Mouse (Mus musculus) embryonic facial prominence, embryonic 10.5 days (tissue): ENCODE measurements around the gene Zfp39. TPM values are rescaled to one million over a fixed set of nuclear protein-coding genes. Genes with fewer than 3 reads are reported as not detected.

ENCODE experiments used
- DNase-seq: peaks from one replicate; pipeline ENCODE4 v3.0.0-alpha.2; 2017; ENCODE audit warnings: low spot score
- H3K27ac ChIP-seq: fragments of 300-500 bp; sonication (generic); replicated peaks from 2 replicates; pipeline ENCODE4 v1.5.1; 2016; ENCODE audit warnings: mild to moderate bottlenecking
- H3K27me3 ChIP-seq: fragments of 300-500 bp; sonication (generic); replicated peaks from 2 replicates; pipeline ENCODE4 v1.6.1; 2016; ENCODE audit warnings: low read depth, mild to moderate bottlenecking; ENCODE audit not compliant: poor library complexity, severe bottlenecking
- H3K36me3 ChIP-seq: fragments of 300-500 bp; sonication (generic); replicated peaks from 2 replicates; pipeline ENCODE4 v1.6.1; 2016; ENCODE audit warnings: mild to moderate bottlenecking, moderate library complexity
- H3K4me1 ChIP-seq: fragments of 300-500 bp; sonication (generic); 2 replicates; pipeline ENCODE4 v1.6.1; 2016
- H3K4me3 ChIP-seq: fragments of 300-500 bp; sonication (generic); 2 replicates; pipeline ENCODE4 v1.5.1; 2016; ENCODE audit warnings: mild to moderate bottlenecking, moderate library complexity
- H3K9me3 ChIP-seq: fragments of 300-500 bp; sonication (generic); 2 replicates; pipeline ENCODE4 v1.6.1; 2016; ENCODE audit warnings: mild to moderate bottlenecking
- WGBS: fragments of 180-500 bp; shearing (Covaris S2); methylation state at CpG from one replicate; pipeline ENCODE4 v1.1.7; 2016; 5-methylcytosine and 5-hydroxymethylcytosine counted together
- polyA plus RNA-seq: library from polyadenylated mRNA; unstranded; fragments of >200 nt; fragmentation: Nextera tagmentation; extraction: Ambion mirVana; gene quantifications from 2 replicates; pipeline ENCODE4 v1.2.1, GENCODE M21; 2016

The Zfp39 gene
- polyA plus RNA-seq, 1 experiment from 2014 or later: 6.3 TPM

DNA sequence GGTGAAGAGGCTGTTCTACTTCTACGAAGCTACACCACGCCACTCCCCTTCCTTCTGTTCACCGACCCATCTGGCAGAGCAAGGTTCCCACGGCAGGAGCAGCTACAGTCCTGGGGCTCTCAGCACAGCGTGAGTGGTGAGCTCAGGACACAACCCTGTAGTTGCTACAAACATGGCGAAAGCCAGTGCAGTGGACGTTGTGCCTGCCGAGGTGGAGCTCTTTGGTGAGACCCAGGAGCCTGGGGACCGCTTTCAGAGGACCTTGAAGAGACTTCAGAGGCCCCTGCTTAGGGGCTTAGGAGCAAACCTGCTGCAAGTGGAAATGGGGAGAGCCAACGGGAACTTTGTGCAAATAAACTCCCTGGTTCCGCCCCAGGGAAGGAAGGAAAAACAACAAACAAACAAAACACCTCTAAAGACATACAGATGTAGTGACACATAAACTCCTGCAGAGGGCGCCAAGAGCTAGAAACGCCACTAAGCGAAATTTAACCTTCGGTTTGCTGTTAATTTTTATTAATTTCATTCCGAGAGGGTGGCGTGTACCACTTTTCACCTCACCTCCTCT is 10.5 kb upstream of the Zfp39 start:
- peak overlapping the region; percentile 82 for H3K27ac ChIP-seq
- H3K4me3 ChIP-seq: peak overlapping the region; percentile 48
- H3K4me1 ChIP-seq: peaks cover 15% of the 10 kb centered on the region
- H3K9me3 ChIP-seq: no peaks in the 10 kb centered on the region
- H3K27me3 ChIP-seq: no peaks in the 10 kb centered on the region; the same call in 1 of the 2 replicates
- peak; percentile 40 for DNase-seq
- H3K36me3 ChIP-seq: no peaks in the 10 kb centered on the region
- 19% methylated on average over 17 of the region's 17 CpGs for WGBS

- no peak overlapping the region; the same call in 1 of the 2 replicates for H3K27ac ChIP-seq
- H3K36me3 ChIP-seq: no peaks in the 10 kb centered on the region
- H3K27me3 ChIP-seq: no peaks in the 10 kb centered on the region; the same call in 1 of the 2 replicates
- WGBS: 93% methylated on average over 1 of the region's 1 CpGs
- DNase-seq: no peak
- H3K4me1 ChIP-seq: peaks cover 13% of the 10 kb centered on the region; the same call in 1 of the 2 replicates
- no peak overlapping the region for H3K4me3 ChIP-seq
- no peaks in the 10 kb centered on the region for H3K9me3 ChIP-seq
Measured at GRCm38 (mm10) chr11:58913776-58914175, 9.8 kb upstream of the Zfp39 start.

- no peaks in the 10 kb centered on the region for H3K9me3 ChIP-seq
- H3K4me1 ChIP-seq: peaks cover 13% of the 10 kb centered on the region
- WGBS: 47% methylated on average over 6 of the region's 6 CpGs
- no peaks in the 10 kb centered on the region for H3K27me3 ChIP-seq
- no peak overlapping the region for H3K27ac ChIP-seq
- H3K36me3 ChIP-seq: peaks cover 24% of the 10 kb centered on the region
- H3K4me3 ChIP-seq: peak overlapping the region; percentile 84
- DNase-seq: peak; percentile 42
Measured at GRCm38 (mm10) chr11:58904838-58905237, 813 bp upstream of the Zfp39 start.

GRCm38 (mm10) chr11:58904410-58904718 is 339 bp upstream of the Zfp39 start:
- peak overlapping the region; percentile 95 for H3K27ac ChIP-seq
- no peak for DNase-seq
- 4% methylated on average over 8 of the region's 8 CpGs for WGBS
- peaks cover 26% of the 10 kb centered on the region for H3K36me3 ChIP-seq
- peaks cover 13% of the 10 kb centered on the region for H3K4me1 ChIP-seq
- no peaks in the 10 kb centered on the region for H3K9me3 ChIP-seq
- no peaks in the 10 kb centered on the region for H3K27me3 ChIP-seq
- H3K4me3 ChIP-seq: peak overlapping the region; percentile 84

DNA sequence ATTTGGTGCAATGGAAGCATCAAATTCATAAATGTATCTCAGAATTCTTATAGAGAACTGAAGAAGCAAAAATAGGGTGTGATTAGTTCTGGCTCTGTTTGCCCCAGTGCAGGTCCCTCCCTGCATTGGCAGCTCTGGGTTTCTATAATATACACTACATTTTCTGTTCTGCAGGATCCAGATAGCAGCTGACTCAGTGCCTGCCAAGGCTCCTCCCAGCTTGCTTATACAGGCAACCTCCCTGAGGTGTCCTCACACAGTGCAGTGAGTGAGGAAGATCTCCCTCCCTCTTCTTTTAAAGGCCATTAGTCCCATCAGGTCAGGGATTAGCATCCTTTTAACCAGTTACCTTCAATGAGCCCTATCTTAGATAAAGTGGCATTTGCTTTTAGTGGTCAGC is 2.9 kb downstream of the Zfp39 start:
- Histone ChIP-seq H3K4me1 (peaks cover 13% of the 10 kb centered on the region), H3K27ac (no peak overlapping the region), H3K4me3 (no peak overlapping the region), H3K27me3 (no peaks in the 10 kb centered on the region), H3K36me3 (peaks cover 56% of the 10 kb centered on the region), H3K9me3 (no peaks in the 10 kb centered on the region)
- no peak for DNase-seq

- DNase-seq: no peak
- Histone ChIP-seq H3K27ac (no peak overlapping the region), H3K27me3 (no peaks in the 10 kb centered on the region), H3K4me1 (peaks cover 2% of the 10 kb centered on the region), H3K9me3 (no peaks in the 10 kb centered on the region), H3K36me3 (peaks cover 91% of the 10 kb centered on the region), H3K4me3 (no peak overlapping the region)
- WGBS: 87% methylated on average over 6 of the region's 6 CpGs
Measured at GRCm38 (mm10) chr11:58897485-58897884, 6.5 kb downstream of the Zfp39 start.

DNA sequence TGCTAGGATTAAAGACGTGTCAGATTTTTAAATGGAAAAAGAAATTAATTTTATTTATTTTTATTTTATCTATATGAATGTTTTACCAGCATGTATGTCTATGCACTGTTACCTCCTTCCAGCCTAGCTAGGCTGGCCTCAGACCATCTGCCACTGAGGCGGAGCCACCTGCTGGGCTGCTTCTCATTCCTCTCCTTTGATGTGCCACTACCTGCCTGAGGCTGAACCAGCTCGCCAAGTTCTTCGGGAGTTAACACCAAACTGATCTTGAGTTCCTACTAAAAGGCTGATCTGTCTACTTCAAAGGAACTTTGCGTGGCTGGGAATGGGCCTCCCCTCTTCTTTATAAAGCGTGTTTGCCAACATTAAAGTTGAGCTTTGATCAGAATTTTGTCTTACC is 9.6 kb downstream of the Zfp39 start:
- no peak overlapping the region for H3K4me3 ChIP-seq
- peaks cover 95% of the 10 kb centered on the region for H3K36me3 ChIP-seq
- no peaks in the 10 kb centered on the region for H3K4me1 ChIP-seq
- H3K27ac ChIP-seq: no peak overlapping the region
- no peaks in the 10 kb centered on the region for H3K27me3 ChIP-seq
- peak; percentile 27 for DNase-seq
- no peaks in the 10 kb centered on the region for H3K9me3 ChIP-seq
- 68% methylated on average over 6 of the region's 6 CpGs for WGBS

DNA sequence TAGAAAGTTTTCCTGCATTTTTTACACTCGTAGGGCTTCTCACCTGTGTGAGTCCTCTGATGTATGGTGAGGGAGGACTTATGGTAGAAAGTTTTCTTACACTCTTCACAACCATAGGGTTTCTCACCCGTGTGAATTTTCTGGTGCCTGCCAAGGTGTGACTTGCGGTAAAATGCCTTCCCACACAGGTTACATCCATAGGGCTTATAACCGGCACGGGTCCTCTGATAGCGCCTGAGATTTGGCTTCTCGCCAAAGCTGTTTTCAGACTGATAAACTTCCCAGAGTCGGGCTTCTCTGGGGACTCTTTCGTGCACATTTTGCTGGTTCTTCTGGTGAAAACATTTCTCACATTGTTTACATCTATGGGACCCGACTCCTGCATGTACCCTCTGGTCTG is 13.5 kb downstream of the Zfp39 start:
- H3K27me3 ChIP-seq: no peaks in the 10 kb centered on the region
- no peak overlapping the region for H3K27ac ChIP-seq
- WGBS: 96% methylated on average over 10 of the region's 10 CpGs
- H3K9me3 ChIP-seq: no peaks in the 10 kb centered on the region
- no peak for DNase-seq
- H3K36me3 ChIP-seq: peaks cover 70% of the 10 kb centered on the region
- H3K4me1 ChIP-seq: no peaks in the 10 kb centered on the region
- H3K4me3 ChIP-seq: no peak overlapping the region

DNA sequence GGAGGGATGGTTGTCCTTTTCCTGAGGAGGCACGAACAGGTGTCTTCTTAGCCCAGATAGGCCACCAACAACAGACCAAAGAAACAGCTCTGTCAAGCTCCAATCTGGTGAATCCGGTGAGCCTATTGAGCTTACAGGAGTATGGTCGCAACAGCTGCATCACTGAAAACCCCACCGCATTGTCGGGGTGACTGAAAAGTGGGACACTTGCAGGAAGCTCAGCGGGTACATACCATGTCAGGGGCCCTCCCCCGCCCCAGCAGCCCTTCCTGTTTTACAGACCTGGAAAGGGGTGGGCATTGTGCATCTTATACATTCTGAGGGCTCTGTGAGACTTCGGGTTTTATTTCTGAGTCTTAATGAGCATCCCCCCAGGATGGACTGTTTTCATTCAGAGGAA is 20.3 kb downstream of the Zfp39 start:
- no peak overlapping the region for H3K27ac ChIP-seq
- H3K9me3 ChIP-seq: no peaks in the 10 kb centered on the region
- no peaks in the 10 kb centered on the region for H3K4me1 ChIP-seq
- WGBS: 88% methylated on average over 8 of the region's 8 CpGs
- no peak for DNase-seq
- peaks cover 48% of the 10 kb centered on the region for H3K36me3 ChIP-seq
- no peaks in the 10 kb centered on the region for H3K27me3 ChIP-seq
- no peak overlapping the region for H3K4me3 ChIP-seq

DNA sequence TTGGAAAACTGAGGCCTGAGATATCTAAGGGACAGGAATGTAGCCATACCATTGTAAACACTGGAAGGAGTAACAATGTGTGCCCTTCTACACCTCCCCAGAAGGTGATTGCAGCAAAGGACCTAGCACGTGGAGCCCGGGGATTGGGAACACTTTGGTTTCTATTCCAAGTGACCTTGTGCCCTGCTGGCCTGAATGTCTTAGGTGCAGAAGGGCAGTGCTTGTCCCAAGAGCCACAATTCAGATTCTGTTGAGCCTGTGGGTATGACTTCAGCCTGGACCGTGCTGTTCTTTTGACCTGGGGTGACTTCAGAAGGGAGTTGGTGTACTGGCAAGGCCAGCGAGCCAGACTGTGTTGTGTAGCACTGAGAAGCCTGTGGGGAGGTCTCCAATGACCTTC is 33.1 kb downstream of the Zfp39 start:
- Histone ChIP-seq H3K4me1 (peaks cover 13% of the 10 kb centered on the region), H3K27me3 (no peaks in the 10 kb centered on the region), H3K4me3 (no peak overlapping the region), H3K9me3 (no peaks in the 10 kb centered on the region), H3K27ac (no peak overlapping the region), H3K36me3 (peaks cover 32% of the 10 kb centered on the region)
- no peak for DNase-seq
- 91% methylated on average over 4 of the region's 4 CpGs for WGBS

DNA sequence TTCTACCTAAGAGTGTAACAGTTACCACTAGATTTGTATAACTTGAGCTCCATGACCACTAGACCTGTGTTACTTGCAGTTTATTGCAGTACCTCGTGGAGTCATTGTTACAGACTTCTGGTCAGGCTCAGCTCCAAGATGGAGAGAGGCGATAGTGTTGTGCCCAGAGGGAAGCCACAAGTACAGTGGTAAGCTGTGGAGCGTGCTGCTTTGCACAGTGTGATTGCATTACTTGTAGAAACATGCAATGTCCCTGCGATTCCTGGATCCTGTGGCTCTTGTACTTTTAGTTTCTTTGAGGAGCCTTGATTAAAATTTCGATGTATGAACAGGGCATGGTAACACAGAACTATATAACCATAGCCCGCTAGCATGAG is 36.1 kb downstream of the Zfp39 start:
- Histone ChIP-seq H3K4me3 (peak overlapping the region; percentile 72), H3K27me3 (no peaks in the 10 kb centered on the region), H3K36me3 (peaks cover 32% of the 10 kb centered on the region), H3K4me1 (peaks cover 13% of the 10 kb centered on the region), H3K27ac (peak overlapping the region; percentile 87; the same call in 1 of the 2 replicates), H3K9me3 (no peaks in the 10 kb centered on the region)
- no peak for DNase-seq
- 90% methylated on average over 6 of the region's 6 CpGs for WGBS

- Histone ChIP-seq H3K27me3 (no peaks in the 10 kb centered on the region), H3K4me3 (peak within 1 kb of the TSS; percentile 72), H3K4me1 (peaks cover 13% of the 10 kb centered on the region), H3K36me3 (peaks cover 32% of the 10 kb centered on the region), H3K9me3 (no peaks in the 10 kb centered on the region), H3K27ac (peak within 1 kb of the TSS; percentile 87)
- DNase-seq: peak; percentile 88
- 5% methylated on average over 37 of the region's 37 CpGs for WGBS
Measured at GRCm38 (mm10) chr11:58867039-58867953, 36.7 kb downstream of the Zfp39 start, which contains the start of gene 2810021J22Rik. 2810021J22Rik (plus strand) TSS chr11:58867216.

DNA sequence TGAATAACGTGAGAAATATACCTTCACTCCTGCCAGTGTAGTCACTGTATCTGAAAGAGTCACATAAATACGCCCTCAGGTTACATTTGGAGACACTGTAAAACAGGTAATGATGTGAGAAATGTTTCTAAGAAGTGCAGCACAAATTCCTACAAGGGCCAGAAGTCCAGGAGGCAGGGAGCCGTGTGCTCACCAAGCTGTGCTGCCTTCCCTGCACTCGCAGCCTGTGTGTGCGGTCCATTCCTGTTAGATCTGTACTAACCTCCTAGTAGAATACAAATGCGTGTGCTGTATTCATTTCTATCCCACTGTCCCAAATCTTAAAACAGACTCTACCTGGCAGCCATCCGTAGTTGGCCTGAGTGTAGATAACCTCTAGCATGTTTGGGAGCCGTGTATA is 43.3 kb downstream of the Zfp39 start:
- no peaks in the 10 kb centered on the region for H3K27me3 ChIP-seq
- H3K27ac ChIP-seq: no peak overlapping the region
- H3K4me3 ChIP-seq: no peak overlapping the region
- peaks cover 25% of the 10 kb centered on the region for H3K9me3 ChIP-seq
- WGBS: 94% methylated on average over 8 of the region's 8 CpGs
- no peak for DNase-seq
- H3K36me3 ChIP-seq: peaks cover 54% of the 10 kb centered on the region
- no peaks in the 10 kb centered on the region for H3K4me1 ChIP-seq
